Mouse (Mus musculus): Measurements from ENCODE around the gene Itpripl2. TPM values are rescaled to one million over a fixed set of nuclear protein-coding genes. Genes with fewer than 3 reads are reported as not detected.

Itpripl2 gene
- polyA plus RNA-seq (2014; fragmentation: Illumina TruSeq; extraction: RNeasy Lipid Tissue Mini Kit (QIAGEN cat#74804)) = 51.4 TPM

GRCm38 (mm10) chr7:118491431-118492147, at the start of gene Itpripl2:
Gene Itpripl2 (minus strand): TSS chr7:118491975.

GRCm38 (mm10) chr7:118533178-118533578, 41.4 kb upstream of the Itpripl2 start, which contains the start of gene Coq7:
Gene Coq7 (minus strand): TSS chr7:118533356.

GRCm38 (mm10) chr7:118448134-118448967, 43.4 kb downstream of the Itpripl2 start, which contains the start of gene Syt17:
Gene Syt17 (minus strand): TSS chr7:118448222.

Other genes with a start within 250 kb of the Itpripl2 start
- 68.2 TPM for gene Smg1, start 248.3 kb downstream of the Itpripl2 start, polyA plus RNA-seq (2014; fragmentation: Illumina TruSeq; extraction: RNeasy Lipid Tissue Mini Kit (QIAGEN cat#74804))
- not detected for gene Syt17, start 43.8 kb downstream of the Itpripl2 start, polyA plus RNA-seq (2014; fragmentation: Illumina TruSeq; extraction: RNeasy Lipid Tissue Mini Kit (QIAGEN cat#74804))
- gene Coq7, start 41.4 kb upstream of the Itpripl2 start, polyA plus RNA-seq (2014; fragmentation: Illumina TruSeq; extraction: RNeasy Lipid Tissue Mini Kit (QIAGEN cat#74804)) = 5.3 TPM
- 0.63 TPM for gene Tmc7, start 92.8 kb upstream of the Itpripl2 start, polyA plus RNA-seq (2014; fragmentation: Illumina TruSeq; extraction: RNeasy Lipid Tissue Mini Kit (QIAGEN cat#74804))
- 5.6 TPM for gene Tmc5, start 105.3 kb upstream of the Itpripl2 start, polyA plus RNA-seq (2014; fragmentation: Illumina TruSeq; extraction: RNeasy Lipid Tissue Mini Kit (QIAGEN cat#74804))
- gene Gde1, start 213.8 kb upstream of the Itpripl2 start, polyA plus RNA-seq (2014; fragmentation: Illumina TruSeq; extraction: RNeasy Lipid Tissue Mini Kit (QIAGEN cat#74804)) = 93.6 TPM
- 34.5 TPM for gene Ccp110, start 220.6 kb upstream of the Itpripl2 start, polyA plus RNA-seq (2014; fragmentation: Illumina TruSeq; extraction: RNeasy Lipid Tissue Mini Kit (QIAGEN cat#74804))
- 16.9 TPM for gene Vps35l, start 248.3 kb upstream of the Itpripl2 start, polyA plus RNA-seq (2014; fragmentation: Illumina TruSeq; extraction: RNeasy Lipid Tissue Mini Kit (QIAGEN cat#74804))